ENCODE assay signal across 8 mouse cellular contexts in genomic region chr7:80246859-80247258, GRCm38 (mm10). TPM values are rescaled to one million over a fixed set of nuclear protein-coding genes. Genes with fewer than 3 reads are reported as not detected.
DNase-seq lines count a peak whose midpoint lies in the region; ATAC-seq and TF ChIP-seq lines count a peak whose summit lies in the region.

No protein-coding gene starts in this region.

- H3K79me2 ChIP-seq in MEL (ENCODE audit: control insufficient read depth, insufficient read depth, low read length, poor library complexity), result no peaks in the 10 kb centered on the region; the same call in 1 of the 2 replicates

- peak overlapping the region; percentile 66 for H3K9ac ChIP-seq in heart, embryonic 11.5 days (ENCODE audit: low read depth, low read length)
- H3K9ac ChIP-seq in MEL (ENCODE audit: control insufficient read depth, low read depth, low read length, poor library complexity, severe bottlenecking), result no peak overlapping the region
- peak overlapping the region; percentile 76; the same call in 1 of the 2 replicates for H3K9ac ChIP-seq in hindbrain, embryonic 13.5 days

- no peaks in the 10 kb centered on the region for H3K9me3 ChIP-seq in heart, embryonic 11.5 days (replicated peaks; ENCODE audit: control insufficient read depth, low read length)
- no peaks in the 10 kb centered on the region for H3K9me3 ChIP-seq in MEL (replicated peaks; ENCODE audit: insufficient read depth, low read length)
- H3K9me3 ChIP-seq in hindbrain, embryonic 13.5 days, result no peaks in the 10 kb centered on the region
- no peaks in the 10 kb centered on the region for H3K9me3 ChIP-seq in midbrain, embryonic 10.5 days (replicated peaks)

- H3K27me3 ChIP-seq in heart, embryonic 11.5 days (ENCODE audit: control insufficient read depth, insufficient read depth, low read length), result no peaks in the 10 kb centered on the region
- H3K27me3 ChIP-seq in MEL (ENCODE audit: control insufficient read depth in 1 of 2, insufficient read depth in 2 of 2, low read length in 2 of 2), result no peaks in the 10 kb centered on the region
- 0 out of 2 replicates have a peak, but pooled peaks cover 9% of the 10 kb centered on the region for H3K27me3 ChIP-seq in hindbrain, embryonic 13.5 days
- no peaks in the 10 kb centered on the region for H3K27me3 ChIP-seq in midbrain, embryonic 10.5 days (ENCODE audit: low read depth, poor library complexity, severe bottlenecking)

- WGBS in heart, embryonic 11.5 days (ENCODE audit: insufficient replicate concordance), result 31% methylated on average over 7 of the region's 7 CpGs
- 68% methylated on average over 7 of the region's 7 CpGs for WGBS in hindbrain, embryonic 13.5 days
- WGBS in midbrain, embryonic 10.5 days, result 69% methylated on average over 7 of the region's 7 CpGs

- H3K27ac ChIP-seq in heart, embryonic 11.5 days (ENCODE audit: low read depth, low read length), result peak overlapping the region; percentile 86; the same call in 1 of the 2 replicates
- no peak overlapping the region for H3K27ac ChIP-seq in MEL (ENCODE audit: control insufficient read depth, low read depth, low read length)
- peak overlapping the region; percentile 94 for H3K27ac ChIP-seq in hindbrain, embryonic 13.5 days
- peak overlapping the region; percentile 88 for H3K27ac ChIP-seq in midbrain, embryonic 10.5 days (replicated peaks)

- TF ChIP-seq CTCF in MEL (IDR thresholded peaks at IDR 0.05 in 2 of 3, conservative IDR thresholded peaks at IDR 0.05 in 1 of 3; ENCODE audit: control insufficient read depth in 1 of 3, insufficient read depth in 1 of 3, low read depth in 2 of 3, low read length in 3 of 3, poor library complexity in 1 of 3, severe bottlenecking in 1 of 3), result no peak

- peak; percentile 43 to 46; a peak in 2 of 4 replicates for TF ChIP-seq EP300 in MEL (IDR thresholded peaks at IDR 0.05; ENCODE audit: low read depth in 1 of 2, low read length in 2 of 2)

- H3K4me3 ChIP-seq in heart, embryonic 11.5 days (ENCODE audit: low read depth, low read length), result peak overlapping the region; percentile 54
- H3K4me3 ChIP-seq in MEL (ENCODE audit: control insufficient read depth in 1 of 2, insufficient read depth in 1 of 2, low read depth in 2 of 2, low read length in 2 of 2), result peak overlapping the region in 1 of 2 experiments; percentile 77; a peak in 1 of 4 replicates
- peak overlapping the region; percentile 57 for H3K4me3 ChIP-seq in hindbrain, embryonic 13.5 days
- peak overlapping the region; percentile 59 for H3K4me3 ChIP-seq in midbrain, embryonic 10.5 days

- no peak for DNase-seq in heart, adult 18-20 months
- peak; percentile 79 for DNase-seq in MEL (ENCODE audit: low read depth, low spot score)
- DNase-seq in midbrain, embryonic 10.5 days (ENCODE audit: low spot score), result no peak
- DNase-seq in layer of hippocampus, postnatal 10 days (ENCODE audit: low spot score in 2 of 2), result no peak
- DNase-seq in adrenal gland, adult 18-20 months (ENCODE audit: low spot score in 2 of 2), result no peak

- no peak for TF ChIP-seq POLR2A in MEL (IDR thresholded peaks at IDR 0.05; ENCODE audit: control insufficient read depth in 1 of 2, insufficient read depth in 1 of 2, low read depth in 1 of 2, low read length in 2 of 2, poor library complexity in 1 of 2)

- no peak for ATAC-seq in heart, embryonic 11.5 days (replicated peaks; ENCODE audit: insufficient number of reproducible peaks, low FRiP score, low TSS enrichment)
- 0 out of 2 replicates have a peak, but pooled peaks have one; percentile 7 for ATAC-seq in hindbrain, embryonic 13.5 days (ENCODE audit: low FRiP score)
- ATAC-seq in erythroid progenitor cell, adult 5-6 weeks (replicated peaks; ENCODE audit: low FRiP score, poor library complexity, severe bottlenecking), result no peak

- H3K4me1 ChIP-seq in heart, embryonic 11.5 days (ENCODE audit: control insufficient read depth, insufficient read depth, low read length), result peaks cover 2% of the 10 kb centered on the region; the same call in 1 of the 2 replicates
- H3K4me1 ChIP-seq in MEL (ENCODE audit: control insufficient read depth in 1 of 2, insufficient read depth in 2 of 2, low read length in 2 of 2), result peaks cover 4 to 7% of the 10 kb centered on the region in 2 experiments; a peak in 3 of 4 replicates
- no peaks in the 10 kb centered on the region for H3K4me1 ChIP-seq in hindbrain, embryonic 13.5 days (replicated peaks)
- 0 out of 2 replicates have a peak, but pooled peaks cover 3% of the 10 kb centered on the region for H3K4me1 ChIP-seq in midbrain, embryonic 10.5 days

- H3K36me3 ChIP-seq in heart, embryonic 11.5 days (ENCODE audit: control insufficient read depth, insufficient read depth, low read length), result no peaks in the 10 kb centered on the region
- H3K36me3 ChIP-seq in MEL (ENCODE audit: control insufficient read depth in 1 of 2, insufficient read depth in 2 of 2, low read length in 2 of 2), result peaks cover 0 to 9% of the 10 kb centered on the region in 2 experiments; a peak in 2 of 4 replicates
- no peaks in the 10 kb centered on the region for H3K36me3 ChIP-seq in hindbrain, embryonic 13.5 days
- no peaks in the 10 kb centered on the region for H3K36me3 ChIP-seq in midbrain, embryonic 10.5 days

- no peak for TF ChIP-seq RAD21 in MEL (IDR thresholded peaks at IDR 0.05; ENCODE audit: low read depth, low read length)

- H3K4me2 ChIP-seq in heart, embryonic 11.5 days, result peak overlapping the region; percentile 65
- H3K4me2 ChIP-seq in hindbrain, embryonic 13.5 days, result peak overlapping the region; percentile 53

RNA-seq across cellular contexts. Expression of gene Ttll13, which starts 0.7 kb away (rescaled TPM):
- polyA plus RNA-seq in heart, embryonic 11.5 days (2014; fragmentation: Nextera tagmentation; extraction: Ambion mirVana), result 0.31 and 0.51 TPM in 2 replicates
- under 1 TPM; 0.12 to 0.36 TPM for total RNA-seq in heart, adult 18-20 months (2021)
- 0.39 and 0.46 TPM in 2 replicates for total RNA-seq in MEL (2012; rRNA removed)
- under 1 TPM in 1 of 2 experiments, not detected in 1; 0.40 TPM for polyA plus RNA-seq in MEL (2012; ENCODE audit: insufficient read depth in 1 of 2, insufficient read length in 2 of 2, low read depth in 1 of 2, low replicate concordance in 2 of 2, missing spikeins in 1 of 2)
- 1.7 and 2.1 TPM in 2 replicates for polyA plus RNA-seq in hindbrain, embryonic 13.5 days (2015; fragmentation: Nextera tagmentation; extraction: Ambion mirVana)
- polyA plus RNA-seq in midbrain, embryonic 10.5 days (2016; fragmentation: Nextera tagmentation; extraction: Ambion mirVana), result 0.68 and 0.94 TPM in 2 replicates
- 1 to 10 TPM; 1.4 to 1.5 TPM for total RNA-seq in layer of hippocampus, postnatal 10 days (2021)
- total RNA-seq in adrenal gland, adult 18-20 months (2021), result 1 to 10 TPM; 1.2 to 1.7 TPM
- 2.9 TPM in 1 of 2 replicates, not detected in the other for total RNA-seq in erythroid progenitor cell, adult 5-6 weeks (2015; ENCODE audit: low replicate concordance)
- not detected in 2 replicates for total RNA-seq in erythroid progenitor cell, adult 5-6 weeks (2017; ENCODE audit: low replicate concordance)

RNA-seq across cellular contexts. Expression of gene Ngrn, which starts 14.2 kb away (rescaled TPM):
- 41.4 and 41.8 TPM in 2 replicates for polyA plus RNA-seq in heart, embryonic 11.5 days (2014; fragmentation: Nextera tagmentation; extraction: Ambion mirVana)
- 10 to 100 TPM; 26.1 to 30.2 TPM for total RNA-seq in heart, adult 18-20 months (2021)
- total RNA-seq in MEL (2012; rRNA removed), result 42.8 and 48.0 TPM in 2 replicates
- 10 to 100 TPM in 1 of 2 experiments, not detected in 1; 37.2 TPM for polyA plus RNA-seq in MEL (2012; ENCODE audit: insufficient read depth in 1 of 2, insufficient read length in 2 of 2, low read depth in 1 of 2, low replicate concordance in 2 of 2, missing spikeins in 1 of 2)
- 60.3 and 62.3 TPM in 2 replicates for polyA plus RNA-seq in hindbrain, embryonic 13.5 days (2015; fragmentation: Nextera tagmentation; extraction: Ambion mirVana)
- polyA plus RNA-seq in midbrain, embryonic 10.5 days (2016; fragmentation: Nextera tagmentation; extraction: Ambion mirVana), result 44.8 and 48.9 TPM in 2 replicates
- 10 to 100 TPM; 37.2 to 39.4 TPM for total RNA-seq in layer of hippocampus, postnatal 10 days (2021)
- total RNA-seq in adrenal gland, adult 18-20 months (2021), result 10 to 100 TPM; 40.7 to 41.4 TPM
- 28.8 and 31.9 TPM in 2 replicates for total RNA-seq in erythroid progenitor cell, adult 5-6 weeks (2015; ENCODE audit: low replicate concordance)
- total RNA-seq in erythroid progenitor cell, adult 5-6 weeks (2017; ENCODE audit: low replicate concordance), result 10.1 and 18.8 TPM in 2 replicates

RNA-seq across cellular contexts. Expression of gene Gdpgp1, which starts 14.2 kb away (rescaled TPM):
- 4.6 and 5.5 TPM in 2 replicates for polyA plus RNA-seq in heart, embryonic 11.5 days (2014; fragmentation: Nextera tagmentation; extraction: Ambion mirVana)
- 1 to 10 TPM; 1.2 to 1.6 TPM for total RNA-seq in heart, adult 18-20 months (2021)
- total RNA-seq in MEL (2012; rRNA removed), result 3.4 and 4.0 TPM in 2 replicates
- 1 to 10 TPM in 1 of 2 experiments, not detected in 1; 4.6 TPM for polyA plus RNA-seq in MEL (2012; ENCODE audit: insufficient read depth in 1 of 2, insufficient read length in 2 of 2, low read depth in 1 of 2, low replicate concordance in 2 of 2, missing spikeins in 1 of 2)
- 4.1 and 5.3 TPM in 2 replicates for polyA plus RNA-seq in hindbrain, embryonic 13.5 days (2015; fragmentation: Nextera tagmentation; extraction: Ambion mirVana)
- polyA plus RNA-seq in midbrain, embryonic 10.5 days (2016; fragmentation: Nextera tagmentation; extraction: Ambion mirVana), result 5.6 and 6.3 TPM in 2 replicates
- 1 to 10 TPM; 6.4 to 6.7 TPM for total RNA-seq in layer of hippocampus, postnatal 10 days (2021)
- 1 to 10 TPM; 3.8 to 4.1 TPM for total RNA-seq in adrenal gland, adult 18-20 months (2021)
- 1.3 and 5.4 TPM in 2 replicates for total RNA-seq in erythroid progenitor cell, adult 5-6 weeks (2015; ENCODE audit: low replicate concordance)
- 0.08 and 0.64 TPM in 2 replicates for total RNA-seq in erythroid progenitor cell, adult 5-6 weeks (2017; ENCODE audit: low replicate concordance)

RNA-seq across cellular contexts. Expression of gene Cib1, which starts 14.2 kb away (rescaled TPM):
- polyA plus RNA-seq in heart, embryonic 11.5 days (2014; fragmentation: Nextera tagmentation; extraction: Ambion mirVana), result 53.8 and 57.4 TPM in 2 replicates
- 10 to 100 TPM; 15.2 to 18.6 TPM for total RNA-seq in heart, adult 18-20 months (2021)
- total RNA-seq in MEL (2012; rRNA removed), result 69.3 and 84.5 TPM in 2 replicates
- 100 to 1,000 TPM in 1 of 2 experiments, not detected in 1; 145 TPM for polyA plus RNA-seq in MEL (2012; ENCODE audit: insufficient read depth in 1 of 2, insufficient read length in 2 of 2, low read depth in 1 of 2, low replicate concordance in 2 of 2, missing spikeins in 1 of 2)
- polyA plus RNA-seq in hindbrain, embryonic 13.5 days (2015; fragmentation: Nextera tagmentation; extraction: Ambion mirVana), result 35.0 and 38.1 TPM in 2 replicates
- polyA plus RNA-seq in midbrain, embryonic 10.5 days (2016; fragmentation: Nextera tagmentation; extraction: Ambion mirVana), result 63.3 and 77.6 TPM in 2 replicates
- total RNA-seq in layer of hippocampus, postnatal 10 days (2021), result 10 to 100 TPM; 23.4 to 24.3 TPM
- 10 to 100 TPM; 53.9 to 64.2 TPM for total RNA-seq in adrenal gland, adult 18-20 months (2021)
- 69.2 and 73.8 TPM in 2 replicates for total RNA-seq in erythroid progenitor cell, adult 5-6 weeks (2015; ENCODE audit: low replicate concordance)
- 70.2 and 70.4 TPM in 2 replicates for total RNA-seq in erythroid progenitor cell, adult 5-6 weeks (2017; ENCODE audit: low replicate concordance)

RNA-seq across cellular contexts. Expression of gene Vps33b, which starts 22.6 kb away (rescaled TPM):
- polyA plus RNA-seq in heart, embryonic 11.5 days (2014; fragmentation: Nextera tagmentation; extraction: Ambion mirVana), result 12.3 and 13.4 TPM in 2 replicates
- total RNA-seq in heart, adult 18-20 months (2021), result 1 to 10 TPM; 7.2 to 9.0 TPM
- 24.9 and 27.6 TPM in 2 replicates for total RNA-seq in MEL (2012; rRNA removed)
- 10 to 100 TPM in 1 of 2 experiments, not detected in 1; 23.4 TPM for polyA plus RNA-seq in MEL (2012; ENCODE audit: insufficient read depth in 1 of 2, insufficient read length in 2 of 2, low read depth in 1 of 2, low replicate concordance in 2 of 2, missing spikeins in 1 of 2)
- 21.8 and 23.4 TPM in 2 replicates for polyA plus RNA-seq in hindbrain, embryonic 13.5 days (2015; fragmentation: Nextera tagmentation; extraction: Ambion mirVana)
- polyA plus RNA-seq in midbrain, embryonic 10.5 days (2016; fragmentation: Nextera tagmentation; extraction: Ambion mirVana), result 16.6 and 19.9 TPM in 2 replicates
- 10 to 100 TPM; 23.0 to 25.6 TPM for total RNA-seq in layer of hippocampus, postnatal 10 days (2021)
- 10 to 100 TPM; 14.9 to 26.6 TPM for total RNA-seq in adrenal gland, adult 18-20 months (2021)
- total RNA-seq in erythroid progenitor cell, adult 5-6 weeks (2015; ENCODE audit: low replicate concordance), result 23.4 and 28.5 TPM in 2 replicates
- 4.9 and 27.5 TPM in 2 replicates for total RNA-seq in erythroid progenitor cell, adult 5-6 weeks (2017; ENCODE audit: low replicate concordance)
